Mouse (Mus musculus): ENCODE data around the gene Bcar3. TPM values are rescaled to one million over a fixed set of nuclear protein-coding genes. Genes with fewer than 3 reads are reported as not detected.
"Not testable (repeated sequence)": the region's sequence is repeated elsewhere in the genome, so short reads cannot be mapped to it uniquely, and the experiment has no call there.

Bcar3 gene
- total RNA-seq, 4 experiments from 2014 or later: 3.3 to 8.9 (median 4.4) TPM

DNA sequence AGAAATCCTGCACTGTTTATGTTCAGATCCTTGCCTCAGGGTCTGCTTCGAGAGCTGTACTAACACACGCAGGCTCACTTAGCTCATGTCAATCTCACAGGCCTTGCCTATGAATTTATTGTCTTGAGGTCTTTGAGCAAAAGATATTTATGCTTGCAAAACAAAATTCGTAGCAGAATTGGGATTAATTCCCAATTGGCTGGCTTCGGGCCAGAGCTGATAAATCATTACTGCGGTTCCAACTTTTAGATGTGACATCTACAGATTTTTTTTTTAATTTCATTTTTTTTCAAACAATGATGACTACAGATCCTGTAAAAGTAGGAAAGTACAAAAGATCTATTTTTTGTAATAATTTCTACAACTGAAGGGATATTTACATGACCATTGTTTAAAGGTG is 86.8 kb downstream of the Bcar3 start:
- DNase-seq (ENCODE audit: low spot score in 2 of 2): no peak

DNA sequence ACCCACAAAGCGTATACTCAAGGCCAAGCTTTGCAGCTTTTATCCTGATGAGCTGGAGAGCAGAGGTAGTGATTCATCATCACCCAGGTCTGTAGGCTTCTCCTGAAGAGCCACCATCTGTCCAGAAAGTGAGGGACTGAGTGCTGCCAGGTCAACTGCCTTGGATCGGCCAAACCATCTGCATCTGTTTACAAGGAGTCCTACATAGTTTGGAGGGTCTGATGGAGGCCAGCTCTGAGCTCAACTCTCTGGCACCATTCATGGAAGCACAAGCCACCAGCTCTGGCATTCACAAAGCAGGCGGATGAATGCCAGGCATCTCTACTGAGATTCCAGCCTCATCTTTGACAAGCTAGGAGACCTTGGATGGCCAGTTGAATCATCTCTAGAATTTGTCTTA is 87.7 kb downstream of the Bcar3 start:
- no peak for DNase-seq (ENCODE audit: low spot score in 2 of 2)

DNA sequence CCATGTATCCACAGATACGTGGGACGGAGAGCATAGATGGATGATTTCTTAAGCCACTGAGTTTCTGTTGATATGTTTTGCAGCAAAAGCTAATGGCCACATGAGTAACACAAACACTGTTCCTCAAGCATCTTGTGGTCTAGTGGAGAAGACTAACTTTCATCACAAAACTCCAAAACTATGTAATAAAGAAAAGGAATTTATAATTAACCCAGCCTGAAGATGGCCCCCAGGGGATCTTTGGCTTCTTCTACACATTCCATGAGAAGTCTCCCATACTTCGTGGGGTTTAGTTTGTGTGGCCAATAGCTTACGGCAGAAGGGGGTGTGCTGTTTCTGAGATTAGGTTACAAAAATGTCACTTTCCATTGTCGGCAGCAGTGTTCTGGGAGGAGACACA is 92.5 kb downstream of the Bcar3 start:
- no peak for DNase-seq (ENCODE audit: low spot score in 2 of 2)

DNA sequence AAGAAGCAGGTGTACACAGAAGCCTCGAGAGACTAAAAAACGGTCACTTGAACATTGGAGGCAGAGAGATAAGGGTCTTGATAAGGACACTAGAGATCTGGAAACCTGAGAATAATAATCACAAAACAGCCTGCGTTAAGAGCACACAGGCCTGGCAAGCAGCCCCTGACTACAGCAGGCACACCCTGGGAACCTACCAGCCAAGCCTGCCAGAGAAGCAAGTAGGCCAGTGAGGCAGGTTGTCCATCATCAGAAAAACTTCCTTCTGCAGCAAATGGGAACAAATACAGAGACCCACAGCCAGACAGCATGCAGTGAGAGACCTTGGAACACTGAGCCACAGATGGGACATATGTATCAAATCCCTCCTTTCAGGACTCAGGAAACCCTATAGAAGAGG is 93.8 kb downstream of the Bcar3 start:
- no peak for DNase-seq (ENCODE audit: low spot score in 2 of 2)

DNA sequence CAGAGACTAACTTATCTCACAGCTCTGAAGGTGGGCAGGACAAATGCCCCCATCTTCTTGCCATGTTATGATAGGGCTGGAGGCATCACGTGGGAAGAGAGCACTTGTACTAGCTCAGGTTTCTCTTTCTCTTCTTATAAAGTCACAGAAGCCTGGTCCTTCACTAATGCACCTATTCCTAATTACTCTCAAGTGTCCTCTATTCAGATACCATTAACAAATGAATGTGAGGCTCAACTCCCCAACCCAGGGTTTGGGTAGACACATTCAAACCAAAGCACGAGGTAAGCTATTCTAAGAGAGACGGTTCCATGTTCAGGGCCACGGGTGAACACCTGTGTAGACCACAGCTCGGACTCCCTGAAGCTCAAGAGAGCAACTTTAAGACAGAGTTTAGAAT is 96.0 kb downstream of the Bcar3 start:
- no peak for DNase-seq (ENCODE audit: low spot score in 2 of 2)

DNA sequence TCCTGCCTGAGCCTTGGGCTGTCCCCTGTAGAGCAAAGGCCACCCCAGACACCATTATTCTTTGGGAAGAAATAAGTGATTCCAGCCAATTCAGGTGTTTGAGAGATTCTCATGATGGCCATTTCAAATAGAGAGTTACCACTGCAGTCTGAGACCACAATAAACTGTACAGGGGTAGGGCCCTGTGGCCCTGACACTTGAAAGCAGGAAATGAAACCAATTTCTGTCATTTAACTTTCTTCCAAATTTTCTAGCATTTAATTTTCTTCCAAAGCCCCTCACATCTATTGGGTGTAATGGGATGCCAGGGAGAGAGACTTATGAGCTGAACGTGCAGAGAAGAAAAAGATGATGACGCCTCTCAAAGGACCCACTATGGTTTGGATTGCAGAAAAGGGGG is 97.2 kb downstream of the Bcar3 start:
- DNase-seq (ENCODE audit: low spot score in 2 of 2): no peak

DNA sequence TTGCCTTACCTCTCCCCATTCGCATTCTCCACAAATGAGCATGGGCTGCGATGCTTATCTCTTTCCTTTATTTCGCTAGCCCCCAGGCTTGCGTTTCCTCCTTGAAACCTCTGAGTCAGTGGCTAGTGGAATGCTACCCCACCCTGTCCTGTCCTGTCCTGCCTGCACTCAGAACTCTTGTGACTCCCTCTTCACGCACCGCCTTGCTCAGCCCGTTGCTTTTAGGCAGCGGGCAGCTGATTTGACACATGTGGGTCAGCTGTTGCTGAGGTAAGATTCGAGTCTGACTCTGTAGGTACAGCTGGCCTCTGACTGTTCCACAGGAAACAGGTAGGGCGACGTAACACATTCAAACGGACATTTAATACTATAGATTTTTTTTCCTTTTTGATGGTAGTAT is 97.9 kb downstream of the Bcar3 start:
- DNase-seq (ENCODE audit: low spot score in 2 of 2): no peak

DNA sequence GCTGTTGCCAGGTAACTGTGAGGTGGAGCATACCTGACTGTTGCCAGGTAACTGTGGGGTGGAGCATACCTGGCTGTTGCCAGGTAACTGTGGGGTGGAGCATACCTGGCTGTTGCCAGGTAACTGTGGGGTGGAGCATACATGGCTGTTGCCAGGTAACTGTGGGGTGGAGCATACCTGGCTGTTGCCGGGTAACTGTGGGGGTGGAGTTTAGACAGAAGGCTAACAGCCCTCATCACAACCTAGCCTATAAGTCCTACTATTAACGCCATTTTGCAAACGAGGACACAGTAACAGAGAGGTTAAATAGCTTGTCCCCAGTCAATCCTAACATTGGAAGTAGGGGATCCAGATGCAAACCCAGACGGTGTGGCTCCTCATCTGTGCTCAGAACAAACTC is 99.5 kb downstream of the Bcar3 start:
- DNase-seq (ENCODE audit: low spot score in 2 of 2): not testable (repeated sequence)

DNA sequence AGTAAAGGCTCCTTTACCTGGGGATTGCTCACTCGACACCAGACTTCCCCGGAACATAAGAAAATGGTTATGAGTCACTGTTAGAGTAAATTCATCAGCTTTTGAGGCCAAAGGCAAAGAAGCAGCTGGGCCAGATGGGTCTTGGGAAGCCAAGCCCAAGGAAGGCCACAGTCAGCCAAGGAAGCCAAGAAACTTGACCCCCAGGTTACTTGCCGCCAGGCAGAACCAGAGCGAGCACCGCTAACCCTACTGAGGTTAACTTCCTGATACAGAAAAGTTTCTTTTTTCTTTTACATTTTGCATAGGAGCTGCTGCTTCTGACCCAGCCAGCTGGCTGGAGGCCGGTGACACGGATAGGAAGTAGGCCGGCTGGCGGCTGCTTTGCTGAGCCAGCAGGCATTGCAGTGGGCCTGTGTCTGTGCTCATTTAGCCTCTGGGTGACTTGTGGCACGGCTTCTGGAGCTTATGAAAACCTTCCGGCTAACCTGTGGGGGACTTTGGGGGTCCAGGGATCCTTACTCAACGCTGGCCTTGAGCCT is 100.0 kb downstream of the Bcar3 start:
- DNase-seq (ENCODE audit: low spot score in 2 of 2): no peak

DNA sequence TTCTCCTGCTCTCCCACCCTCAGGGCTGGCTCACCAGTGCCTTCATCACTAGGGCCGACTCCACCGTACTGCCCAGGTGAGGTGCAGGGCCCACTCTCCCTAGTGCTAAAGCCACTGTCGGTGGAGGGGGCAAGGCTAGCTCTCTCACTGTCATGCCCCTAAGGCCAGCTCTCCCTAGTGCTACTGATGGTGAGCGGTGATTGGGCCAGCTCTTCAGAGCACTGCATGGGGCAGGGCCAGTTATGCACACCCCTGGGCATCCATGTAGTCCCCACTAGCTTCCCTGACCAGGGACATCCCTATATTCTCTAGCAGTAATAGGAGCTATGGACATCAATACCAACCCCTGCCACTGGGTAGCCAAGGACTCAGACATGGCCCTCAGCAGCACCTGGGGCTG is 103.0 kb downstream of the Bcar3 start:
- DNase-seq (ENCODE audit: low spot score in 2 of 2): no peak

DNA sequence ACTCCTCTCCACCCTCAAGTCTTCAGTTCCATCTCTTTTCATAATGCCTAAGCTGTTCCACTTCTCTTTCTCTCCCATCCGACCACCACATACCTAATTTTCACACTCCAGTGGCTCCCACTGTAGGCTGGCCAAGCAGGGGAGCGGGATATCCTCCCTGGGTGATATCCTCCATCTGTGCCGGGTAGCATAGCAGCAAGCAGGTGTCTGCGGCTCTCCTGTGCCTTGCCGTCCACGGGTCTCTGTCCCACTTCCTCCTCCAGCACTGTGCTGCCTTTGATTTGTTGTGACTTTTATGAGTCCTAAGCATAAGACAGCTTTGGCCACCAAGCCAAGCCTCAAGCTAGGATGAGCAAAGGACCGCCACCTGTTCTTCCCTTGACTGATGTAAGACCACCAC is 103.5 kb downstream of the Bcar3 start:
- DNase-seq (ENCODE audit: low spot score in 2 of 2): no peak

DNA sequence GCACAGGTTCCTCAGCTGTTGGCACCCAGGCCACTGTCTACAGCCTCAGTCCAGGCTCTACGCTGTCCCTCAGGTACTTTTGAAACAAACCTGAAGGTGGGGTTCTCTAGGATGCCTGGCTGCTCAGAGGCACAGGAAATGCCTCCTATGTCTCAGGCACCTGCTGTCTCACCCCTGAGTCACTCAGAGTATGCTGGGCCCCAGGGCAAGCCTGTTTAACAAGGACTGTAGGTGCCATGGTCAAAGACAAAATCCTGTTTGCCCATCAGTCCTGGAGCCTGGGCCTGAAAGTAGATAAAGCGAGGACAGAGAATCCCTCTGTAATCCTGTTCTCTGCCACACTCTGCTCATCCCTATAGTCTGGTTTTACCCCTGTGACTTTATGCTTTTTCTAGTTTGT is 107.1 kb downstream of the Bcar3 start:
- DNase-seq (ENCODE audit: low spot score in 2 of 2): no peak

DNA sequence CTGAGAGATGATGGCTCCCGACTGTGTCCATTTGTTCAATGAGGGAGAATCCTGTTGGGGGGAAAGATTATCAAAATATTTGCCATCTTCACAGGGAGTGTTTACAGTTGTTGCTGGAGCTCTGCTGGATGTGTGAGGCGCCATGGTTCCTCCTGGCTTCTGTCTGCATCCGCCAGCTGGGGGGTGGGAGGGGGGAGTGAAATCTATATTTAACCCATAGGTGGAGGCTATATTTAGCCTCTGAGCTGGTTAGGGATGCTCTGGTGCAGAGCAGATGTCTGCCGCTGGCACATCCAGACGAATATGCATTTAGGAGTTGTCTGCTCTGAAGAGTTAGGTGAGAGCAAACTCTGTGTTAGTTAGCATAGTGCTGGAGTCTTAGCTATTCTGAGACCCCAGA is 108.2 kb downstream of the Bcar3 start:
- no peak for DNase-seq (ENCODE audit: low spot score in 2 of 2)

DNA sequence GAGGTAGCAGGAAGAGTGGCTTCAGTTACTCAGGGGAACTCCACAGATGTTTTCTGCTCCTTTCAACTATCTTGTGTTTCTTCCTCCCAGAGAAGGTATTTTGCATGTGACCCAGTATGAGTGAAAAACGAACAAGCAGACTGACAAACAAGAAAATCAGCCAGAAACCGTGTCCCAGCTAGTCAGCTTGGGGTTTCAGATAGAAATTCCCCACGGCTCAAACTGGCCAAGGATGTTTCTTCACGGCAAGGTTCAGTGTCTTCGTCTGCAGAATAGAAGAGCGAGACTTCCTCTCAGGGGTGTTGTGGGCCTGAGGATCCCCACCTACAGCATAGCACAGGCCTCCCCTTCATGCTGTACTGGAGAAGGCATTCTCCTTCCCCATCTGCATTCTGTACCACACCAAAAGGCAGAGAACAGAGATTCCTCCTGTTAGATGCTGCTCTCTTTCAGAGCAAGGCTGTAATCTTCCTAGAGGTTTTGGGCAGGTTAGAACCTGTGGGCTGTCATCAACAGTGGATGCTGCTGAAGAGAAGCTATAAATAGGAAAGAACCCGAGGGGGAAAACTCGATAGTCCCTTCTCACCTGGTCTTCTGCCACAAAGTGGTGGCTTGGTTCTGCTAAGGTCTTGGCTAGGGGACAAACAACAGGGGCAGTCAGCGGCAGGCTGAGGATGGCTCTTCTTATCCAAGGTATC is 110.1 kb downstream of the Bcar3 start:
- DNase-seq (ENCODE audit: low spot score in 2 of 2): no peak

DNA sequence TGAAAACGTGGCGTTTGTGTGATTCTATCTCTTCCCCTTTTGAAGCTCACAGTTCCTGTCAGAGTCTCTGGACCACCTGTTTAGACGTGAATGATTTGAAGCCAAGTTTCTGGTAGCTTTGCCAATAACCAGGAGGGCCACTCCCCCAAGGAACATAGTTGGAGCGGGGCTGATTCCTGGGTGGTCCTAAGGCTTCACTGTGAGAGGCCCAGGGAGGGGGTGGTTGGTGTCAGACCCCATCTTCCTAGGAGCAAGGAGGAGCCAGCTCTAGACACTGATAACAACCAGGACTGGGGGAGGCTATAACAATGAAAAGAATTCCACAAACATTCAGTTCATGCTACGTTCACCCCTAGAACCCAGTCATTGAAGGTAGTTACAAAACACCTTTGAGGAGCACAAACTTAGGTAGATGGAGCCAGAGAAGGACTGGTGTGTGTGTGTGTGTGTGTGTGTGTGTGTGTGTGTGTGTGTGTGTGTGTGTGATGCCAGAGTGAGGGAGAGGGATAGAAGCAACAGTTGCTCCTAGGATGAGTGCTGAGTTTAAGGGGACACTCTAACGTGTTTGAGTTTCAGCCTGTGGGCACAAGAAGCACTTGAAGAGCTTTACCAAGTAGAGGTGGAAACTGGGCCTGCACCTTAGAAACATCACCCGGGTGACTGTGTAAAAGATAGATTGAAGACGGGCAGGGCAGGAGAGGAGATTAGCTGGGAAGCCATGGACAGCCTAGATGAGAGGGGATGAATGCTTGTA is 111.4 kb downstream of the Bcar3 start:
- DNase-seq (ENCODE audit: low spot score in 2 of 2): no peak

DNA sequence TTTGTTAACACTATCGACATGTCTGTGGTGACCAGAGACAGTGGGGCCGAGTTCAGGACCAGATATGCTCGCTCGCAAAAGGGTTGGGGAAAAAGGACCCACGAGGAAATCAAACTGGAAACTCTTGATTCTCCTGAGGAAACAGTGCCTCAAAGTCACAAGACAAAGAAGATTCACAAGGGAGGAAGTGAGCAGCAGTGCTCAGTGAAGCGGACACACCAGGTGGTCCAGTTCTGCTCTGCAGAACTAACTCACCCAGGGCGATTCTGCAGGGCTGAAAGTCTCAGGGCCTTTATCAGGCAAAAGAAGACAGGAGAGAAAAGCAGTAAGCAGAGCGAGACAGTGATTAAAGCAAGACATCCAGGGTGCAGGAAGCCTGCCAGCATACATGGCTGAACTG is 112.5 kb downstream of the Bcar3 start:
- DNase-seq (ENCODE audit: low spot score in 2 of 2): no peak

DNA sequence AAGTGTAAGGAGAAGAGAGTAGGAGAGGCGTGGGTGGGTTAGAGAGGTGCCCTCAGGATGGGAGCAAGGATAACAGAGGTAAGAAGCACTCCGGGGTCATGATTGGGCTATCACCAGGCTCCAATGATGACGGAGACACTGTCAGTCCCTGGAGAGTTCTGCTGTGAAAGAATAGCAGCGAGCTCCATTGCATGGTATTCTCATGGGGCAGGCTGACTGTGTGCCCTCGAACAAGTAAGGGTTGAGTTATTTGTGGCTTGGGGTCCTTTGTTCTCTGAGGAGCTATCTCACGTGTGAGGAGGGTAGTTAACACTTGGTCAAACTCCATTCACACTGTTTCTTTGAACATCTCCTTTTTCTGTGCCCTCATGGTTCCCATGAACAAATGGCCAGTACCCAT is 113.8 kb downstream of the Bcar3 start:
- no peak for DNase-seq (ENCODE audit: low spot score in 2 of 2)

DNA sequence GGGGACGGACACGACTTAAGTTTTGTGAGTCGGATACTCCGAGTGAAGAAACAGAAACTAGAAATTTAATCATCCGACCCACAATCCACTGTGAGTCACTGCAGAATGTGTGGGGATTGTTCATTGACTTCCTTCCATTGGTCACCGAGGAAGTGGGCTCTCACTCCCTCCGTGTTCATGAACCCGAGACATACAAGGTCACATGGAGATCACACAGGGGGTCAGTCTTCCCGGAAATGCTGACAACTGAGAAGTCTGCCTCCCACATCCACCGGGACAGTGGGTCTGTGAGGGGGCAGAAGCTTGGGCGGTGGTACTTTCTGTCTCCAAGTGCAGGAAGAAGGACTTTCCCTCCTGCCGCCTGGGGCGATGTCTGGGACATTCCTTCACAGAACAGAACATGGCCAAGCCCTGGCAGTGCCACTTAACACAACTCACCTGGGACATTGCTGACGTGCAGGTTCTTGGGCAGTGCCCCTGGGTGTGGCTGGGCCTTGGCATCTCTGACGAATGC is 114.9 kb downstream of the Bcar3 start:
- no peak for DNase-seq (ENCODE audit: low spot score in 2 of 2)

DNA sequence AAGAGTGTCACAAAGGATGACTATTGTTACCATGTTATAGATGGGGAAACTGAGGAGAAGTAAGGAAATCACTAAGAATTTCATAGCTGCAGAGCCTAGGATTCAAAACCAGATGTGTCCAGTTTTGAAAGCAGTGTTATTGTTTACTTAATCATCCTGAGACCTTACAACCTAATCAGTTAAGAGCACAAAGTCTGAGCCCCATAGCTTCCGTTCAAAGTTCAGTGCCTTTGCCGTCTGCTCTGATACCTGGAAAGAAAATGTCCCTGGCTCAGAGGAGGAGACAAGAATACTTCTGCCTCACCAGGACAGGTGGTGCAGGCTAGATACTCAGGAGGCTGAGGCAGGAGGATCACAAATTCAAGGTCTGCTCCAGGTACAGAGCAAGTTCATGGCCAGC is 117.7 kb downstream of the Bcar3 start:
- DNase-seq (ENCODE audit: low spot score in 2 of 2): no peak

DNA sequence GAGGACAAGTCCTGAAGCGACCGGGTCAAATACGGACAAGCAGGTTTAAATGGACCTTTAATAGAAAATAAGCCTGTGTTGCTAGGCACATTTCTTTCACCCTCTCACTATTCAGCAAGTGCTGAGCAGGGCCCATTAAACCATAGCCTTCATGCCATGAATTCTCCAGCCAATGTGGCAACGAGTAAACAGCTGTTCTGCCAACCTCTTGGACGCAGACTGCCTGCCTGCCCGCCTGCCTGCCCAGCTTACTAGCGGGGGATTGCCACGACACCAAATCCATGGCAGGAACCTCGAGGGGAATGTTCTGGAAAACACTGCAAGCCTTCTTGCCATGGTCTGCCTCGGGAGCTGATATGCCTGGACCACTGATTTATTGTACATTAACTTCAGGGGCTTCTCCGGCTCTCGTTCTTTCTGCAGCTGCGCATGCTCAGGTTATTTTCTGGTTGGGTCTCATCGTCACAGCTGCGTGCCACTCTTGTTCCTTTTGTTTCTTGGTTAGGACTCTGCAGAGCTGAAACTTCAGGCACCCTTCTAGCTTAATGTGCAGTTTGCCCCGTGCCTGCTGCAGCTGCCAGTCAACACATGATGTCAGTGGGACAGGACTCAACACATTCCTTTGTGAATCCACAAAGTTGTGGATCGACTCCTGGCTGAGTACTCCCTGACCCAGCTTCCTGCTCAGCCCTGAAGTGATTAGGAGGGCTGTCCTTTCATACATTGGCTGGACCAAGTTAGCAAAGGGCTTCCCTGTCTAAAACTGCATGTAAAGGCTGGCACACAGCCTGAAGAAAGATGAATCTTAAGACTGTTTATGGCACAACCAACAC is 120.0 kb downstream of the Bcar3 start:
- no peak for DNase-seq (ENCODE audit: low spot score in 2 of 2)

DNA sequence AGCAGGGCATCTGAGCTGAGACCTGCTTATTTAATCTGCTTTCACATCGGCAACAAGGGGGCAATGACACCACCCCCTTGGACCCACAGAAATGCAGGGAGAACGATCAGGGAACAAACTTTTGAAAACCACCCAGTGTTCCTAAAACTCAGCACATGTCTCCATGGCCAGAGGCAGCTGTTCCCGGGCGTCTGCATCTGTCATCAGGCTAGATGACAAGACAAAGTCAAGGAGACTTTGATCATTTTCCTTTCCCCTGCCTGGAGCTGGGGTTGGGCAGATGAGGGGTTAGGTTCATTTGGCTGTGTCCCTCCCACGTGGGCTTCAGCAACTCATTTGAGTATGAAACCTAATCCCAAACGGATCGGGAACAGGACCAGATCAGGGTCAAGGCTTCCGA is 120.9 kb downstream of the Bcar3 start:
- no peak for DNase-seq (ENCODE audit: low spot score in 2 of 2)

DNA sequence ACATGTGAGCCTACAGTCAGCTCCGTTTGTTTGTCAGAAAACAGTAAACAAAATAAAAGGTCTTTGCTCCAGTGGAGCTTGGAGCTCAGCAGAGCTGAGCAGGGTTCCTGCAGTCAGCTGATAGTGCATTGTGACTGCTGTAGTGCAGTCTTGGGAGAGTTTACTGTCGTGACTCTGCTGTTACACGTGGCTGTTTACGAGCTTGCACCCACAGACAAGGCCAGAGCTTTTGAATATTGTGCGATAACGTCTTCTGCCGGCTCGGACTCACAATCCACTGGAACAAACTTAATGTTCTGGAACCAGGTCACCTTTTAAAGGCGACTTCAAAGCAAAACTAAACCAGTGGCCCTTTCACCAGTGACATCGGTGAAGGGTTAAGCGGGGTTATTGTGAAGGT is 123.5 kb downstream of the Bcar3 start:
- DNase-seq (ENCODE audit: low spot score in 2 of 2): no peak

All from gastrocnemius, adult 8-10 months (tissue).